Mouse (Mus musculus) right cerebral cortex, adult 18-20 months (tissue): Measurements from ENCODE around the gene Klrb1f.
A peak's percentile ranks its signal among the peaks of the same experiment; 100 is the strongest.
"Not testable (repeated sequence)": the region's sequence is repeated elsewhere in the genome, so short reads cannot be mapped to it uniquely, and the experiment has no call there.

ENCODE experiments used
- DNase-seq: peaks from one replicate; pipeline ENCODE4 v3.0.0; 2022; ENCODE audit warnings: mixed read lengths

Gene Klrb1f

DNA sequence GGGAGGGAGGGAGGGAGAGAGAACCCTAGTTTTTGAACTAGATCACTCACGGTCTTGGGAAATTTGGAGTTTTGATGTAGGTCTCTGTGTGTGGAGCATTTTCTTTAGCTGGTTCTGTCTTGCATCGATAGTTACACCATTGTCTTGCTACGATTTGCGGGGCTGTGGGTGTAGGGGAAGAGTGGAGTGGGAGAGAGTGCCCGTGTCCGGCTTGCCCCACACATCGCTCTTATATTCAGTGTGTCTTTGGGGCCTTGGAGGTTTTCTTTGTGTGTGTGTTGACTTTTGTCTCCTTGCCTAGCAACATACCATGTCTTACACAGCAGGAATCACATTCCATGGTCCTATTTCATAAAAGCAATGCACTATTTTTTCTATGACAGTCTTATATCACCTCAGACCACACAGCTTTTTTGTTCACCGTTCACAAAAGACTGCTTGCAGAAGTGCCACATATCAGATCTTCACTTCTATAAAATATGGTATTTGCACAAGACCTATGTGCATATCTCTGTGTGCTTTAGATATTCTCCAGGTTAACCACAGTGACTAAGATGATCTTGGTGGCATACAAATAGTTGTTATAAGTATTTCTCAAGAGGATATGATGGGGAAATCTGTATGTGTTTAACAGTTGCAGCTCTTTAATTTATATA, 4.0 kb downstream of the Klrb1f start:
- no peak for DNase-seq

- DNase-seq = no peak
Observed at GRCm38 (mm10) chr6:129051086-129051485, 5.4 kb downstream of the Klrb1f start.

DNA sequence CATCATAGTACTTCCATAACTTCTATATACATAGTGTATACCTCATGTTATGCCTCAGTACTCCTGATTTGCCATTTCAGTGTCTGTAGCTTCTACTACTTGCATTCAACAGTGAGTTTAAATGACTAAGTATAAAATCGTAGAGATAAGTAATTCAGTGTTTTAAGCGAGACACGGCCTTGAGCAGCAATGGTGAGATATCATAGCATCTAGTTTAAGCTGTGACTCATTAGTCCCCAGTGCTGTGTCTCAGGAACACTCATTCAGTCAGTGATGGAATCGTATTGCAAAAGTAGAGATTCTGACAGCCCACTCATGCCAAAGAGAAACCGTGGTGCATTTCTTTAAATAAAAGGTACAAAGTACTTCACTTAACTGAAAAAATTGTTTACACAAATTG, 6.0 kb downstream of the Klrb1f start:
- DNase-seq = no peak

GRCm38 (mm10) chr6:129056237-129056636, 10.5 kb downstream of the Klrb1f start:
- DNase-seq = no peak

- no peak for DNase-seq
Observed at GRCm38 (mm10) chr6:129058013-129058412, 12.3 kb downstream of the Klrb1f start.

GRCm38 (mm10) chr6:129065407-129065806, 19.7 kb downstream of the Klrb1f start:
- DNase-seq = no peak

GRCm38 (mm10) chr6:129065857-129066256, 20.2 kb downstream of the Klrb1f start:
- no peak for DNase-seq

GRCm38 (mm10) chr6:129066530-129066929, 20.8 kb downstream of the Klrb1f start:
- DNase-seq = no peak

DNA sequence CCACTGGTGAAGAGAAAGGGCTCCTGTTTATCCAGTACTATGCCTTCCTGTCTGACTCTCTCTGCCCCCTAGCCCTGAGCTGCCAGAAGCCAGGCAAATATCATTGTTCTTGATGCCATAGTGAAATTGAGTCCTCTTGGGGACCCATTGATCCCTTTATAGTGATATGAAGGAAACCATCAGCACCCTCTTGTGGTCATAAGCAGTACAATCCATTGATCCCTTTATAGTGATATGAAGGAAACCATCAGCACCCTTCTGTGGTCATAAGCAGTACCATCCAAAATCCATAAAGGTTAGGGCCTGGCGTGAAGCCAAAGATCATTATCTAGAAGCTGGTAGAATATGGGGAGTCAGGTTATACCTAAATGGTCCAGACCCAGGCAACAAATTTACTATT, 21.3 kb downstream of the Klrb1f start:
- DNase-seq = peak; percentile 27

GRCm38 (mm10) chr6:129085098-129085497, 39.4 kb downstream of the Klrb1f start:
- DNase-seq = no peak

GRCm38 (mm10) chr6:129086031-129086430, 40.3 kb downstream of the Klrb1f start:
- DNase-seq = not testable (repeated sequence)

GRCm38 (mm10) chr6:129088161-129088560, 42.5 kb downstream of the Klrb1f start:
- no peak for DNase-seq

- DNase-seq = not testable (repeated sequence)
Observed at GRCm38 (mm10) chr6:129088596-129088995, 42.9 kb downstream of the Klrb1f start.

- peak; percentile 34 for DNase-seq
Observed at GRCm38 (mm10) chr6:129095166-129095565, 49.5 kb downstream of the Klrb1f start.

GRCm38 (mm10) chr6:129097929-129098328, 52.2 kb downstream of the Klrb1f start:
- DNase-seq = no peak

GRCm38 (mm10) chr6:129100794-129101193, 55.1 kb downstream of the Klrb1f start, which contains the start of gene Clec2e:
Clec2e (minus strand) TSS chr6:129100913.
- DNase-seq = not testable (repeated sequence)

GRCm38 (mm10) chr6:129101604-129102003, 55.9 kb downstream of the Klrb1f start:
- no peak for DNase-seq

- no peak for DNase-seq
Observed at GRCm38 (mm10) chr6:129102858-129103555, 57.3 kb downstream of the Klrb1f start.
